9 mouse cellular contexts compared by ENCODE assay signal in genomic region chr4:32337638-32338037, GRCm38 (mm10).
A peak's percentile ranks its signal among the peaks of the same experiment; 100 is the strongest.
DNase-seq lines count a peak whose midpoint lies in the region; ATAC-seq and TF ChIP-seq lines count a peak whose summit lies in the region.
"Had no signal": no experiment of that assay in that cellular context is flagged by ENCODE, and none has a peak within 500 bp of the region (broad histone marks: within the 10 kb centered on the region; RNA-seq: fewer than 3 reads in every experiment).

No protein-coding gene starts in this region.

- 25% methylated on average over 11 of the region's 11 CpGs for WGBS in hindbrain, embryonic 16.5 days
- 37% methylated on average over 11 of the region's 11 CpGs for WGBS in hindbrain, embryonic 12.5 days
- WGBS in embryonic facial prominence, embryonic 12.5 days = 13% methylated on average over 11 of the region's 11 CpGs
- 3% methylated on average over 11 of the region's 11 CpGs for WGBS in intestine, embryonic 14.5 days
- WGBS in liver, embryonic 13.5 days (ENCODE audit: insufficient replicate concordance) = 4% methylated on average over 11 of the region's 11 CpGs
- 17% methylated on average over 11 of the region's 11 CpGs for WGBS in stomach, postnatal 0 days

- no peak for TF ChIP-seq CTCF in stomach, postnatal 0 days (IDR thresholded peaks at IDR 0.05; ENCODE audit: low read depth)

- H3K9ac ChIP-seq in hindbrain, embryonic 16.5 days (ENCODE audit: low read depth, low read length) = no peak overlapping the region
- H3K9ac ChIP-seq in hindbrain, embryonic 12.5 days = no peak overlapping the region
- no peak overlapping the region for H3K9ac ChIP-seq in embryonic facial prominence, embryonic 12.5 days
- H3K9ac ChIP-seq in intestine, embryonic 14.5 days (ENCODE audit: low read length) = no peak overlapping the region
- no peak overlapping the region for H3K9ac ChIP-seq in liver, embryonic 13.5 days
- H3K9ac ChIP-seq in stomach, postnatal 0 days (ENCODE audit: low read length) = no peak overlapping the region

- no peaks in the 10 kb centered on the region; the same call in 1 of the 2 replicates for H3K4me1 ChIP-seq in hindbrain, embryonic 16.5 days (ENCODE audit: control insufficient read depth, insufficient read depth, low read depth, low read length)
- peaks cover 14% of the 10 kb centered on the region for H3K4me1 ChIP-seq in hindbrain, embryonic 12.5 days
- peaks cover 16% of the 10 kb centered on the region for H3K4me1 ChIP-seq in embryonic facial prominence, embryonic 12.5 days
- H3K4me1 ChIP-seq in intestine, embryonic 14.5 days (replicated peaks; ENCODE audit: control insufficient read depth, insufficient read depth, low read length) = peaks cover 20% of the 10 kb centered on the region
- peaks cover 28% of the 10 kb centered on the region for H3K4me1 ChIP-seq in liver, embryonic 13.5 days (replicated peaks)
- H3K4me1 ChIP-seq in stomach, postnatal 0 days (replicated peaks; ENCODE audit: control insufficient read depth, insufficient read depth) = no peaks in the 10 kb centered on the region

- no peaks in the 10 kb centered on the region for H3K27me3 ChIP-seq in hindbrain, embryonic 16.5 days (replicated peaks; ENCODE audit: control insufficient read depth, insufficient read depth, low read length)
- H3K27me3 ChIP-seq in hindbrain, embryonic 12.5 days = no peaks in the 10 kb centered on the region
- H3K27me3 ChIP-seq in embryonic facial prominence, embryonic 12.5 days = no peaks in the 10 kb centered on the region
- H3K27me3 ChIP-seq in intestine, embryonic 14.5 days (replicated peaks; ENCODE audit: control insufficient read depth, insufficient read depth, low read length) = no peaks in the 10 kb centered on the region
- no peaks in the 10 kb centered on the region for H3K27me3 ChIP-seq in liver, embryonic 13.5 days
- no peaks in the 10 kb centered on the region for H3K27me3 ChIP-seq in stomach, postnatal 0 days (ENCODE audit: control insufficient read depth, insufficient read depth, low read length)

- TF ChIP-seq EP300 in stomach, postnatal 0 days (optimal IDR thresholded peaks at IDR 0.05) = no peak

- no peaks in the 10 kb centered on the region for H3K36me3 ChIP-seq in hindbrain, embryonic 16.5 days (ENCODE audit: control insufficient read depth, insufficient read depth, low read length)
- H3K36me3 ChIP-seq in hindbrain, embryonic 12.5 days = no peaks in the 10 kb centered on the region
- no peaks in the 10 kb centered on the region; the same call in 1 of the 2 replicates for H3K36me3 ChIP-seq in embryonic facial prominence, embryonic 12.5 days
- no peaks in the 10 kb centered on the region for H3K36me3 ChIP-seq in intestine, embryonic 14.5 days (ENCODE audit: control insufficient read depth, insufficient read depth, low read length)
- H3K36me3 ChIP-seq in liver, embryonic 13.5 days = no peaks in the 10 kb centered on the region
- H3K36me3 ChIP-seq in stomach, postnatal 0 days (ENCODE audit: control insufficient read depth, insufficient read depth, low read length) = no peaks in the 10 kb centered on the region

- H3K4me2 ChIP-seq in hindbrain, embryonic 16.5 days (ENCODE audit: low read length) = no peak overlapping the region
- H3K4me2 ChIP-seq in hindbrain, embryonic 12.5 days (replicated peaks) = no peak overlapping the region
- no peak overlapping the region for H3K4me2 ChIP-seq in embryonic facial prominence, embryonic 12.5 days (replicated peaks)
- H3K4me2 ChIP-seq in intestine, embryonic 14.5 days (ENCODE audit: low read length) = peak overlapping the region; percentile 4; the same call in 1 of the 2 replicates
- peak overlapping the region; percentile 39 for H3K4me2 ChIP-seq in liver, embryonic 13.5 days
- no peak overlapping the region for H3K4me2 ChIP-seq in stomach, postnatal 0 days (replicated peaks; ENCODE audit: low read depth)

- no peak for DNase-seq in intestine, embryonic 14.5 days (ENCODE audit: low spot score)
- DNase-seq in liver, embryonic 13.5 days = peak; percentile 40
- DNase-seq in stomach, postnatal 0 days (ENCODE audit: low spot score) = peak; percentile 83
- DNase-seq in left cerebral cortex, adult 9 months (ENCODE audit: low spot score in 2 of 2) = no peak

- H3K9me3 ChIP-seq in hindbrain, embryonic 16.5 days (ENCODE audit: control insufficient read depth, low read length) = no peaks in the 10 kb centered on the region
- H3K9me3 ChIP-seq in hindbrain, embryonic 12.5 days (replicated peaks) = no peaks in the 10 kb centered on the region
- no peaks in the 10 kb centered on the region for H3K9me3 ChIP-seq in embryonic facial prominence, embryonic 12.5 days
- H3K9me3 ChIP-seq in intestine, embryonic 14.5 days (ENCODE audit: control insufficient read depth, low read length) = no peaks in the 10 kb centered on the region
- H3K9me3 ChIP-seq in liver, embryonic 13.5 days (replicated peaks) = no peaks in the 10 kb centered on the region
- H3K9me3 ChIP-seq in stomach, postnatal 0 days (ENCODE audit: control insufficient read depth, low read length) = no peaks in the 10 kb centered on the region

- H3K4me3 ChIP-seq in hindbrain, embryonic 16.5 days (ENCODE audit: low read length) = no peak overlapping the region
- no peak overlapping the region for H3K4me3 ChIP-seq in hindbrain, embryonic 12.5 days
- H3K4me3 ChIP-seq in embryonic facial prominence, embryonic 12.5 days = no peak overlapping the region
- H3K4me3 ChIP-seq in intestine, embryonic 14.5 days (ENCODE audit: low read depth, low read length) = no peak overlapping the region
- H3K4me3 ChIP-seq in liver, embryonic 13.5 days (replicated peaks) = no peak overlapping the region
- H3K4me3 ChIP-seq in stomach, postnatal 0 days (ENCODE audit: low read depth, low read length) = no peak overlapping the region

- ATAC-seq in hindbrain, embryonic 16.5 days = peak; percentile 31; the same call in 1 of the 2 replicates
- no peak for ATAC-seq in hindbrain, embryonic 12.5 days (ENCODE audit: low FRiP score)
- ATAC-seq in embryonic facial prominence, embryonic 12.5 days (ENCODE audit: insufficient number of reproducible peaks, insufficient read depth, low FRiP score, low TSS enrichment) = no peak
- peak; percentile 55; the same call in 1 of the 2 replicates for ATAC-seq in intestine, embryonic 14.5 days (replicated peaks; ENCODE audit: low FRiP score, low TSS enrichment, low read depth)
- peak; percentile 87 for ATAC-seq in liver, embryonic 13.5 days (ENCODE audit: low read depth)
- peak; percentile 83 for ATAC-seq in stomach, postnatal 0 days (ENCODE audit: low FRiP score, low TSS enrichment)
- no peak for ATAC-seq in activated CD4-positive, CD25-positive, alpha-beta regulatory T cell, adult 4 months

- H3K27ac ChIP-seq in hindbrain, embryonic 16.5 days (ENCODE audit: low read depth, low read length) = no peak overlapping the region
- no peak overlapping the region for H3K27ac ChIP-seq in hindbrain, embryonic 12.5 days
- 0 out of 2 replicates have a peak overlapping the region, but pooled peaks have one; percentile 2 for H3K27ac ChIP-seq in embryonic facial prominence, embryonic 12.5 days
- H3K27ac ChIP-seq in intestine, embryonic 14.5 days (ENCODE audit: low read depth) = no peak overlapping the region
- H3K27ac ChIP-seq in liver, embryonic 13.5 days = no peak overlapping the region
- H3K27ac ChIP-seq in stomach, postnatal 0 days (replicated peaks) = no peak overlapping the region
- H3K27ac ChIP-seq: macrophage had no signal

Comparison
In these comparisons a context has a peak if more than half of its experiments do, and no peak if none do; other contexts are left out.
1. ATAC-seq: peak in hindbrain, embryonic 16.5 days (single experiment), intestine, embryonic 14.5 days (single experiment), liver, embryonic 13.5 days (single experiment) and stomach, postnatal 0 days (single experiment); none in hindbrain, embryonic 12.5 days (single experiment), embryonic facial prominence, embryonic 12.5 days (single experiment) and activated CD4-positive, CD25-positive, alpha-beta regulatory T cell, adult 4 months (single experiment).
2. H3K4me2 ChIP-seq: peak in intestine, embryonic 14.5 days (single experiment) and liver, embryonic 13.5 days (single experiment); none in hindbrain, embryonic 16.5 days (single experiment), hindbrain, embryonic 12.5 days (single experiment), embryonic facial prominence, embryonic 12.5 days (single experiment) and stomach, postnatal 0 days (single experiment).
3. DNase-seq: peak in liver, embryonic 13.5 days (single experiment) and stomach, postnatal 0 days (single experiment); none in intestine, embryonic 14.5 days (single experiment) and left cerebral cortex, adult 9 months (0 of 2).